Mouse (Mus musculus) gonadal fat pad, adult 2 months (tissue): ENCODE measurements around the gene Snrk. TPM values are rescaled to one million over a fixed set of nuclear protein-coding genes. Genes with fewer than 3 reads are reported as not detected.
"Not testable (repeated sequence)": the region's sequence is repeated elsewhere in the genome, so short reads cannot be mapped to it uniquely, and the experiment has no call there.

Experiments used
- DNase-seq: peaks from one replicate; pipeline ENCODE4 v3.0.0-alpha.2; 2012; ENCODE audit warnings: low read depth
- polyA plus RNA-seq: library from polyadenylated mRNA; depleted of rRNA; stranded (reverse); fragments of >200 nt; gene quantifications from 2 replicates; pipeline ENCODE4 v1.2.3, GENCODE M21; 2012

Snrk gene
- polyA plus RNA-seq, 1 experiment, result 86.3 TPM

DNA sequence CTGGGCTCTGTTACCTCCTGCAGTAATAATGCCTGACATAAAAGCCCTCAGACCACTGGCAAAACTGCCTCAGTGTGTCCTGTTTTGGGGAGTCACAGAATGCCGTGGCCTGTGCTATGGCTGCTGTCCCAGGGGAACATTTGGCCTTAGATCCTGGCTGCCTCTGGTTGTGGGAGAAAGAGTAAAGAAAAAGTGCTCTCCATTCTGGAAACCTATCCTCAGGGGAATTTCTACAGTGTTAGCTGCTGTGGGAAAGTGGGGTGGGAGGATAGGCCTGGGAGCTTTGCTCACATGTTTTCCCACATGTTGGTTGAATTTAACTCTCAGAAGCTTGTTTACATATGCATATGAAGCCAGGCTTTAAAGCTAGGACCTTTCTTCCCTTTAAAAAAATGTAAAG lies 26.2 kb downstream of the Snrk start:
- no peak for DNase-seq

DNA sequence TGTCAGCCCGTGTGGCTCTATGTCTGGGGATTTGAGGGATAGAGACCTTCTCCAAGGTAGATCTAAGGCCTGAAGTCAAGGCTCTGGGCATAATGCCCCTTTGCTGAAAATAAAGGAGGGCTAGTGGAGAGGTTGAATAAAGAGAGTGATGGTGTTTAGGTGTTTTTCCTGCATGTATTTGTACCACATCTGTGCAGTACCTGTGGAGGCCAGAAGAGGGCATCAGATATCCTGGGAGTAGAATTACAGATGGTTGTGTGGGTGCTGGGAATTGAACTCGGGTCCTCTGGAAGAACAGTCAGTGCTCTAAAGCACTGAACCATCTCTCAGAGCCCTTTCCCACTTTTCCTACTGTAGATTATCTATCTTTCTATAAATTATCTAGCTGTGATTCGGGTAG lies 27.7 kb downstream of the Snrk start:
- no peak for DNase-seq

DNA sequence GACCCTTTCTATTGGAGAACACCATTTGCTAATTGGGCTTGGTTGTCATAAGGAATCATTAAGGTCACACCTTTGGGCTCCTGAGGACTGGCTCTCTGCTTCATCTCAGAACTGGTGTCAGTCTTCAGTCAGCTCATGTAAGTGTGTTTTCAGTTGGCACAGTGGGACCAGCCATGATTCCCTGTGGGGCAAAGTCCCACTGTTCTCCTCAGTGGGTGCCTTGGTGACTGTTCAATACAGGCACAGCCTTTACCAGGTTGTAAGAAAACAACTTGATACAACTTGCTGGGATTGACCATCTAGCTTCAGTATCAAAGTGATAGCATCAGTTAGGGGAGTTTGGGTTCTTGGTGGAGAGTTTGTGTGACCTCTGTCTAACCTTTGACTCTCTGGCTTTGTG lies 28.6 kb downstream of the Snrk start:
- DNase-seq, result no peak

DNA sequence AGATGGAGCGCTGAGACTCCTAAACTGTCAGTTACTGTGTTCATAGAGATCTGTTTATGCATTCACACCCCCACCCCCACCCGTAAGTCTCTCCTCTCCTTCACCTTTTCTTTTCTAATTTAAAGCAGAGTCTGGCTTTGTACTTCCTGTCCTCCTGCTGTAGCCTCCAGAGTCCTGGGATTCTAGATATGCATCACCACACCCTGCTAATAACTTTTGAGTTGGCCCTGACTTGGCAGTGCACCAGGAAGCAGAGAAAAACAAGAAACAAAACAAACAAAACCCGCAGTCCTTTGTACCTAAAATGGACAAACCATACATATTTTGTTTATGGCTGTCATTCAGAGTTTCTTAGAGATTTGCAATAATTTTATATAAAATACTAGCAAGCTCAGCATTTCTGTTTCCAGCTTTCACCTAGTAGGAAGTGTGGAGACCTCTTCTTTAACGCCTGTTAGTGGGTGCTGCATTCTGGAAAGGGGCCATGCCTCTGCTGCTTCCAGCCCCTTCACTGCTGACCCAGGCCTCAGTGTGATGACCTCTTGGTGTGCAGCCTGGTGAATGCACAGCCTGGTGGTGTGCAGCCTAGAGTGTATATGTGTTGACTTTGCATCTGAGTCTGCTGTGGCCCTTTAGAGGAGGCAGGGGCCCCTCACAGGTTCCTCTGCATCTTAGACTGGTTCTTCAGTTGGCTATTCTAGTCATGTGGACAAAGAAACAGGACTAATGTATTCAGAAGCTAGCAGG lies 29.2 kb downstream of the Snrk start:
- no peak for DNase-seq

DNA sequence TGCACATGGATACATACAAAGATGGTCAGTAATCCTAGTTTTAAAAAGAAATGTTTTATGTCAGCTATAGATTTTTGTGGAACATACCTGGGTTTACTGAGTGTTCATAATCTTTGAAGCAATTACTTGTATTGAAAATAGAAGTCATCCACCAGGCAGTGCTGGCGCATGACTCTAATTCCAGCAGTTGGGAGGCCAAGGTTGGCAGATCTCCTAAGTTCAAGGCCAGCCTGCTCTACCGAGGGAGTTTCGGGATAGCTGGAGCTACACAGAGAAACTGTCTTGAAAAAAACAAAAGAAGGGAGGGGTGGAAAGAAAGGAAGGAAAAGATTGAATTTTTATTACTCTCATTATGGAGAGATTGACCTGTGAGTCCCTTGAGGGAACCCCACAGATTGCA lies 31.3 kb downstream of the Snrk start:
- no peak for DNase-seq

DNA sequence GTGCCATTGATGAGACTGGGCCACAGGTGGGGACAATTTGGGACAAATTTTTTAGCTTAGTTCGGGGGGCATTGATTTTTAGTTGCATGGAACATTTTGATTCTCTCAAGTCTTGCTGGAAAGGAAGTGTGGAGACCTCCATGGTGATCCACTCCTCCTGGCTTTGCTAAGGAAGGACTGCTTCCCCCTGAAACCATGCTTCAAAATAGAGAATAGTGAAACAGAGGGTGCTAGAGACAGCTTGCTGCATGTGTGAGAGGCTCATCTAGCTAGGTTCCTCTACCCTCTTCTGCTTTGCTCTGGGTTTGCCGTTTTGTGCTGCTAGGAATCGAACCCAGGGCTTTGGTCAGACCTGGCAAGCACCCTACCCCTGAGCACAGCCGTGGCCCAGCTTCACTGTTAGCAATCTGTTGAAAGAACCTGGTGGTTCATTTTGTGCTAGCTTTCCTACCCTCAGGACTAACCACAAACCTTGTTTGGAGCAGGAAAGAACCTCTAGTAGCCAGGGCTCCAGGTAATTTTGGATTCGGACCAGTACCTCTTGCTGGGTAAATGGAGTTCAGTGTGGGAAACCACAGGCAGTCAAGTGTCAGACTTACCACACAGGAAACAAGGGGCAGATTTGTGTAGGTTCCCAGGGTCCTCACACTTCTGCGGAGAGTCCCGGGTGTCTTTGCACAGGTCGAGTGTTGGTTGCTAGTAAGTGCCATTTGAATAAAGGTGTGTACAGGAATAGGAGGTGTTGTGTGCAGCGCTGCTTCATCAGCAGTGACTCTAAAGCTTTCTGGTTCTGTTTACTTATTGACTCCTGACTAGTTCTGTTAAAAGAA lies 33.1 kb downstream of the Snrk start:
- peak; percentile 44 for DNase-seq

DNA sequence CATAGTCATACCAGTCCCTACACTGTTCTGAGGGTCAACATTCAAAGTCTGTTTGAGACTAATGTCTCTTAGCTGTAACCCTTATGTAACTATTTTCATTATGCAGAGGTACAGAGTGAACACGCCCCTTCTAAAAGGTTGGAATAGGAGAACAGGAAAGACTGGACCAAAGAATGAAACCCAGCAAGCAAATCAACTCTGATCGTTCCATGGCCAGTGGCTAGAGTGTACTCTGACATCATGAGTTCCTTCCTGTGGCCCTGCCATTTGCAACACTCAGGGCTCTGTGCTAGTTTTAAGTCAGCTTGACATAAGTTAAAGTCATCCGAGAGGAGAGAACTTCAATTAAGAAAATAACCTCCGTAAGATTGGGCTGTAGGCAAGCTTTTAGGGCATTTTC lies 35.0 kb downstream of the Snrk start:
- DNase-seq, result peak; percentile 50

DNA sequence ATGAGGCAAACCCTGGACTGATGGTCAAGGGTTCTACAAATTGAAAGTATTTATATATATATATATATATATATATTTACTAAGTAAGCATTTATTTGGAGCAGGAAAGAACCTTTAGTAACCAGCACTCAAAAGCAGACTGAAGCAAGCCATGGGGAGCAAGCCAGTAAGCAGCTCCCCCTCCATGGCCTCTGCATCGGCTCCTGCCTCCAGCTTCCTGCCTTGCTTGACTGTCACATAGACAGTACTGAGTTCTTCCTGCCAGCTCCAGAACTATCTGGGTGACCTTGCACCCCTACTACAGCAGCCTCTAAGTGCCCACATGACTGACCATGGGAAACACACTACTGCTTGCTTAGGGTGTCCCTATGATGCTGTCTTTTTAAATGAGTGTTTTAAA lies 35.4 kb downstream of the Snrk start:
- DNase-seq, result no peak

DNA sequence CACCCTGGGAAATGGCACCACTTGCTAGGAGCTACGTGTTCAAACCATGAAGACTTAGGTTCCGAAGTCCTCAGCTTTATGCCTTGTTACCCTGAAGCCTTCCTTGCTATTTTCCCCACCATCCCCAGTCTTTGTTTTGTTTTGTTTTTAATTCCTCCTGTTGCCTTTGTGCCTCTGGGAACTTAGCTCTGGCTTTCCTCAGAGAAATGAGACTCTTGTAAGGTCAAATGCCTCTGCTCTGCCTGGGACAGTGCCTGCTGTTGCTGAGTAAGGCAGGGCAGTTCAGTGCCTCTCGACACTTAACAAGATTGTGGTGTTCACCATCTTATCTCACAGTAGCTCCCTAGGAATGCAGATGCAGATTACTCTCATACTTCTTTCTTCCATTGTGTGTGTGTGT lies 36.4 kb downstream of the Snrk start:
- DNase-seq, result no peak

DNA sequence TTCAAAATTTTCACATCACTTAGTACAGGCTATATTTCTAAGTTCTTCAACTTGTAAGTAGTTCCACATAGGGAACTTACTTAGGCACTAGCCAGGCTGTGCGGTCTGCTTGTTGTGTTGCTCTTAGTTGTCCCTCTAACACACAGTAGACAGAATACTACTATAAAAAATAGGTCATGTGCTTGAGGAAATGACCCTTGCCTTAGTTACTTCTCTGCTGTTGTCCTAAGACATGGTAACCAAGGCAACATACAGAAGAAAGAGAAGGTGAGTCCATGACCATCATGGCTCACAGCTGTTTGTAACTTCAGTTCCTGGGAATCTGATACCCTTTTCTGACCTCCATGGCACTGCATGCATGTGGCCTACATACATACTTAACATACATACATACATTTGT lies 38.1 kb downstream of the Snrk start:
- DNase-seq, result no peak

DNA sequence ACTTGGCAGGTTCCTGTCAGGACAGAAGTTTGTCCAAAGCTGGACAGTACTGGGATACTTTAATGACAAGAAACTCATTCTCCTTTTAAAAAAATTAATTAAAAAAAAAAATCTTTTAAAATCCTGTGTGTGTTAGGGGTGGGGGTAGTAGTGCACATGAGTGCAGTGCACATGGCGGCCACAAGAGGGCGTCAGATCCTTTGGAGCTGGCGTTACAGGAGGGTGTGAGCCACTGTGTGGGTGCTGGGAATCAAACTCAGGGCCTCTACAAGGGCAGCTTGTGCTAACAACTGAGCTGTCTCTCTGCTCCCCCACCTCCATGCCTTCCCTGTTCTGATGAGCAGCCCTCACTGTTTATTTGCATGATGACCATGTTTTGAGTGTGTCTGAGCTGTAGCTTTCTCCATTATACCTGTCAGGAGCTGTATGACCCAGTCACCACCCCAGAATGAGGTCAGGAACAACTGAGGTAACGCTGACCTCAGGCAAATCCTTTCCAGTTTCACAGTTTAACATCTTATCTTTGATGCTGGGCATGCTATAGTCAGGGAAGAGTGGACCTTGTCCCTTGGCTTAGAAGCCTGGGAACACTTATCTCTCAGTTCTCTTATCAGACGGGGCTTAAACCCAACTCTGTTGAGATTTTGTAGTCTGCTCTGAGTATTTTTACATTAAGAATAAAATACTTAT lies 39.5 kb downstream of the Snrk start:
- no peak for DNase-seq

DNA sequence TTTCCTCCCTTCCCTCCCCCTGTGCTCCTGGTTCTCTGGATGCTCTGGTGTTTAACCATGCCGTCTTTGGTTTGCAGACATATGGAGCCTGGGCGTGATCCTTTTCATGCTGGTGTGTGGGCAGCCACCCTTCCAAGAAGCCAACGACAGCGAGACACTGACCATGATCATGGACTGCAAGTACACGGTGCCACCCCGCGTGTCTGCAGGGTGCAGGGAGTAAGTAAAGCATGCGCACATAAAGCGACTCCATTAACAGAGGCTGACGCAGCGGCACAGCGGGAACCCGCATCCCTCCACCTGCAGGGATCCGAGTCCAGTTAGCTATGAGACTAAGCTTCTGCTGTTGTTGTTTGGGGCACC lies 40.0 kb downstream of the Snrk start:
- no peak for DNase-seq

DNA sequence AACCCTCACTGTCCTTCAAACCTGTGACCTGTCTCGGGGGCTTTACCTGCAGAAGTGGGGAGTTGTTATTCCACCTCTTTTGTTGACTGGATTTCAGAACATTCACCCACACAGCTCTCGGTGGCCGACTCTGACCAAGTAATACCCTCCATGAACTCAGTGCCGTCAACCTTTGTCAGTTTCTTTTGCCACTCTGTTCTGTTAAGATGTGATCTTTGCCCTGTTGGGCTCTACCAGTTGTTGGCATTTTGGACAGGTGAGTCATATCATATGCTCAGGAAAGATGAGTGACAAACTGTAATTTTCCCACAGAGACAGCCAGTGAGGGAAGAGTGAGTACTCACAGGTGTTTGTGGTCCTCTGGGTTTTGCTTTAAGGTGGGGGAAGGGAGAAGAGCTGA lies 47.5 kb downstream of the Snrk start:
- no peak for DNase-seq

DNA sequence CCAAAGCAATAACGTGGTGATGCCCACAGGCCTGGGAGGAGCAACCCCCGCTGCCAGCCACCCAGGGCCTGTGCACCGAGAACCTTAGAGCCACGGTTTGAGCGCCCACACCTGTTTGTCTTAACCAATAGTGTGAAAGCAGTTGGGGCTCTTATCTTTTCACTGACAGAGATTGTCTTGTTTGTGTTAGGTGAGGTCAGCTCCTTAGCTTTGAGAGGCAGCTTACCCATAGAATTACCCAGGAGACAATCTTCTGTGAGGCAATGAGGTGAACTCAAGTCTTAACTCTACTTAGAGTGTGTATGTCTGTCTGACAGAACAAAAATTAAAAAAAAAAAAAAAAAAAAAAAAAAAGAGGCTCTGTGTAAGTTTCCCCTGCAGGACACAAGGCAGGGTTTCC lies 50.7 kb downstream of the Snrk start:
- DNase-seq, result not testable (repeated sequence)

DNA sequence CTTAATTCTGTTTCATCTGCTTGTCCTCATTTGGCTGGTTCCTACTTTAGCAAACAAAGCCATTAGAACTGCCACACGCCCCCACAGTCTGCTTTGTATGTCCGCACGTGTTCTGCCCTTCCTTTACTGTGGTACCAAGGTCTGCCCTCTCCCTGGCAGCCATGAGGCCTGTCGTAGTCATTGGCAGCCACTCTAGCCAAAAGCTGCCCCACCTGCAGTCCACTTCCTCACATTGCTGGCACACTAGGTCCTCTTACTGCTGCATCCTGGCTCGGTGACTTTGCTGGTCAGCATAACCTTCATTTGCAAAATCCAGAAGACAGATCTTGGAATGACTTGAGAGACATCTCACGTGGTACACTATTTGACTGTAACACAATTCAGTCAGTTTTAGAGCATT lies 52.8 kb downstream of the Snrk start:
- DNase-seq, result no peak

DNA sequence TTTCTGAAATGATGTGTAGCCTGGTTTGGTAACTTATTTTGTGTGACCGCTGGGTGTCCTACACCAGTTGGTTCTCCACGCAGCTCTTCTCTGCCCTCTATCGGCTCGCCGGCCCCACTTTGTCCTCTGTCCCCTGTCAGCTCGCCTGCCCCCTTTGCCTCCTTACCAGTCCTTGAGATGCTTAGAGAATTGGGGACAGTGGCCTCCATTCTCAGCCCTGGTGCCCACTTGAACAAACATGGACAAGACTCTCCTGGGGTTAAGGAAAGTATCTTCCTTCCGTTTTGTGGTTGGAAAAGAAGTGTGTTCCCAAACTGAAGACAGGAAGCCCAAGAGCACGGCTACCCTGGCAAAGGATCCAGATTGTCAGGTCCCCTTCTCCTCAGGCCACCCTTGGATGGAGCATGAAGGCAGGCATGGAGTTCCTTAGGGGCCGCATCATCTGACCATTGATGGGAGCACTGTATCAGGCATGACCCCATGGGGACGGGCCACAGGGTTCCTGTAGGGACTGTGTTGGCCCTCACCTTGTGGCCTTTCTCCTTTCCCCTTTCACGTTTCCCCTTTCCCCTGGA lies 55.6 kb downstream of the Snrk start:
- no peak for DNase-seq

DNA sequence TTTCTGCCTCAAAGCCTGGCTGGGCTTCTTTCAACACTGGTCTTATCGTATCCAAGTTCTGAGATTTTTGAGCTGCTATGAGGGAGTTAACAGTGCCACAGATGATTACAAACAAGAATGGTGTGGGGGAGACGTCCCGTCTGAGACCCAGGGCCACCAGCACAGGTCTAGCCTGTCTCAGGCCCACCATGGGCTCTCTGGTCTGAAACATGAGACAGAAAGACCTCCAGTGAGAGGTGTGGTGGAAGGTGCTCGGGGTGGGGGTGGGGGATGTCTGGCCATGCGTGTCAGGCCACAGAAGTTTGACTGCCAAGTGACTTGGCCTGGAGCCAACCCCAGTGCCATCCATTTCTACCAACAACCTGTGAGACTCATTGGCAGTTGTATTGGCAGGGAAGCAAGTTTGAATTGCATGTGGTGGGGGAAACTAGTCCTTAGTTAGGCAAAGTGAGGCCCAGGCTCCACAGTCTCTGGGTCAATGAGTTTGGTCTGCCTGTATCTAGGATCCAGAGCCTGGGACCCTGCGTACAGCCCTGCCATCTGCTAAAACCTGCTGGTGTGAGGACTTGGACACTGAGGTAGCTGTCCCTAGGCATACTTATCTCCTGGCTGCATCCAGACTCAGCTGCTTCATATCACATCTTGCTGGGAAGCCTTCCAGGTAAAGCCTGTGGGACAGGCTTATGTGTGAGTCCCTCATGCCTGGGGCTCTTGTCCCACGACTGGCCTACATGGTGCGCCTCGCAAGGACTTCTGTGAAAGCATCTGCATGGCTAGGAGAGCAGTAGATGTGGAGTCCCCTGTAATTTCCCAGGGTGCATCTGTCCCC lies 56.6 kb downstream of the Snrk start:
- no peak for DNase-seq

DNA sequence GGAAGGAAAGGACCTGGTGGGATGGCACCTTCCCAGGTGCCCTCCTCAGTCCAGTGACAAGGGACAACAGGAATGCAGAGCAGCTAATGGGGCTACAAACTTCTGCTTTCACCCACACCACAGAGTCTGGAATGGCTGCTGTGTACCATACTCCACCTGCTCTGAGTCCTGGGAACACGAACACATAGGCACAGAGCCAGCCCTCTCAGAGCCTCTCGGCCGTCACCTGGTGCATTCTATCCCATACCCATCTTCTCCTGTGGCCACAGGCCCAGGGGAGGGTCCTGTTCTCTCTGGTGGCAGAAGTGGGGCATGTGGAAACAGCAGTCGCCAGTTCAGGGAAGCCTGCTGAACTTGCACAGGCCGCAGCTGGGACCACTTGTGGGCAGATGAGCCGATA lies 57.7 kb downstream of the Snrk start:
- DNase-seq, result no peak

DNA sequence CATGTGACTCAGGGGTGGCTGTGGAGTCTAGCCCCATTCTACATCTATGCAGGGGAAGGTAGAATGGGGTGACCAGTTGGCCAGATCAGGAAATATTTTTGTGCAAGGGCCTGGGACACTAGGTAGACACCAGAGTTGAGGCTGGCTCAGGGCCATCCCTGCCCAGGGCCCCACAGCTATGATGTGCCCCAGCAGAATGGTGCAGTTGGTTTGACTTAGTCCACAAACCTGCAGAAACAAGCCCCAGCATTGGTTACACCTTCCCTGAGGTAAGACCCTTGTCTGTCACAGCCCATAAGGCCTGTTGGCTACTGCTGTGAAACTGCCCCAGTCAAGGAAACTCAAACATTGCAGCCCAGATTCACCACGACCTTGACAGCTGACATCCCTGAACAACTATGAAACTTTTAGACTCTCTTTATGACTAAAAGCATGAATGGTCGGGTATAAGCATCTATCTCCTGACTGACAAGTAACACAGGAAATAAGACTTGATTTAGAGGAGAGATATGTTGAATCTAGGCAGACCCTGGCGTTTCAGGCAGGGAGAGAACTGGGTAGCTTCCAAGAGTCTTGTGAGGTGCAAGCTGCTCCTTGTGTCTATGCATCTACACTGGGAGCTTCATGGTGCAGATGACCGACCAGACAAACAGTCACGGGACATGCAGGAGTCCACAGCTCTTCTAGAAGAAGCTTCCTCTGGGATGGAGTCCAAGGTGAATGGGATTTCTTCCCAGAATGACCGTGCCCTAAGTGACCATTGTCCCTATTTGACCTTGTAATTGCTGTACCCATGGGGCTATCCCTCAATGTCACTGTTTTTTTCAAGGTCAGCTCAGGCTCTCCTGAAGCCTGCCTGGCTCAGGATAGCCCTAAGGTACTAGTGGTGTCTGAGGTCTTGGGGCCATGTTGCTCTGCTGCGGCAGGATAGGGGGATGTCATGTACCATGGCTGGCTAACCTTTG lies 60.5 kb downstream of the Snrk start:
- no peak for DNase-seq

DNA sequence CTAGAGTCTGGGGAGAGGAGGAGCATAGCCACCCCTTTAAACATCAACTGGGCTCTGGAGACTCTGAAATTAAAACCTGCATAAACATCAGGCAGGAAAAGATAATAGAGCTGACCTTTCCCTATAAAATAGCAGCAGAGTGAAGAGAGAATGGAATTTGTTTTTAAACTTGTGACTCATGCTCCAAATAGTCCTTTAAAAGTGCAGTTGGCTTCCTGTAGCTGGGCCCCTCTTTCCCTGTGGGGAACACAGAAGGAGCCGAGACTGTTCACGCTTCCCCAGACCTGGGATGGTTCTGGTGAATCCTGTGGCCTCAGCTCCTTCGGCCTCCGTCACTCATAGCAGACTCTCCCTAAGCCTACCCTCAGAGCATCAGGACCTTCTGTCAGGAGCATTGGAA lies 61.4 kb downstream of the Snrk start:
- no peak for DNase-seq
